Comparison of ENCODE assay signal across 8 mouse cellular contexts in the genomic region with DNA sequence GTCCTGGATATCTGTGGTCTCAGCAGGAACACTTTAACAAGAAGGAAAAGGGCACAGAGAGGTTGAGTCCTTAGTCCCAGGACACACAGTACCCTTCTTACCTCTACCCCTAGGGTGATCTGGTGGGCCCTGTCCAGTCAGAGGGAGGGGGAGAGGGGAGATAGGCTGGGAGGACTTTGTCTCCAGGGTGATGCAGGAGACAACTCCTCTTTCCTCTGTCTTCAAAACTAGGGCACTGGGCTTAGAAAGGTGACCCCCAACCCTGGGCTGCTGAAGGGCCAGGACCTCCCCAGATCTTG. TPM values are rescaled to one million over a fixed set of nuclear protein-coding genes. Genes with fewer than 3 reads are reported as not detected.
DNase-seq lines count a peak whose midpoint lies in the region; ATAC-seq and TF ChIP-seq lines count a peak whose summit lies in the region.

No protein-coding gene starts in this region.

- peak overlapping the region; percentile 70 for H3K4me3 ChIP-seq in kidney, embryonic 15.5 days (replicated peaks)
- H3K4me3 ChIP-seq in kidney, adult 2 months (ENCODE audit: insufficient read depth, low read depth, low read length) = no peak overlapping the region
- H3K4me3 ChIP-seq in embryonic facial prominence, embryonic 13.5 days = peak overlapping the region; percentile 77
- peak overlapping the region; percentile 58 for H3K4me3 ChIP-seq in hindbrain, embryonic 15.5 days
- H3K4me3 ChIP-seq in myocyte = peak overlapping the region; percentile 40

- H3ac ChIP-seq in myocyte (ENCODE audit: control insufficient read depth, insufficient read length) = no peak overlapping the region

- TF ChIP-seq POLR2A in kidney, adult 2 months (IDR thresholded peaks at IDR 0.05; ENCODE audit: low read depth, low read length) = no peak
- no peak for TF ChIP-seq POLR2A in myocyte (IDR thresholded peaks at IDR 0.05; ENCODE audit: insufficient read length, low read depth)

- H3K79me2 ChIP-seq in myocyte (ENCODE audit: control insufficient read depth, insufficient read depth) = peaks cover 17% of the 10 kb centered on the region

- no peak for TF ChIP-seq CTCF in kidney, adult 2 months (conservative IDR thresholded peaks at IDR 0.05; ENCODE audit: insufficient read depth, insufficient read length, low read depth, low read length)

- DNase-seq in kidney, adult 2 months = no peak
- DNase-seq in thymus, postnatal 25 days = no peak
- no peak for DNase-seq in cerebellum, postnatal 14 days
- DNase-seq in urinary bladder, postnatal 36 days (ENCODE audit: low spot score in 2 of 2) = no peak

- H3K4me2 ChIP-seq in kidney, embryonic 15.5 days = peak overlapping the region; percentile 98
- peak overlapping the region; percentile 97 for H3K4me2 ChIP-seq in embryonic facial prominence, embryonic 13.5 days
- peak overlapping the region; percentile 83 for H3K4me2 ChIP-seq in hindbrain, embryonic 15.5 days
- H3K4me2 ChIP-seq in myocyte (ENCODE audit: low read depth) = peak overlapping the region; percentile 94

- peaks cover 78% of the 10 kb centered on the region for H3K4me1 ChIP-seq in kidney, embryonic 15.5 days
- no peaks in the 10 kb centered on the region for H3K4me1 ChIP-seq in kidney, adult 2 months (ENCODE audit: control insufficient read depth, insufficient read depth, low read length)
- H3K4me1 ChIP-seq in embryonic facial prominence, embryonic 13.5 days = peaks cover 82% of the 10 kb centered on the region
- peaks cover 63% of the 10 kb centered on the region for H3K4me1 ChIP-seq in hindbrain, embryonic 15.5 days (replicated peaks)

- no peaks in the 10 kb centered on the region for H3K9me3 ChIP-seq in kidney, embryonic 15.5 days (replicated peaks)
- no peaks in the 10 kb centered on the region for H3K9me3 ChIP-seq in embryonic facial prominence, embryonic 13.5 days
- H3K9me3 ChIP-seq in hindbrain, embryonic 15.5 days = no peaks in the 10 kb centered on the region

- no peak overlapping the region for H3K9ac ChIP-seq in kidney, embryonic 15.5 days
- peak overlapping the region; percentile 54 for H3K9ac ChIP-seq in embryonic facial prominence, embryonic 13.5 days
- H3K9ac ChIP-seq in hindbrain, embryonic 15.5 days = no peak overlapping the region

- no peak for ATAC-seq in kidney, embryonic 15.5 days (replicated peaks; ENCODE audit: low FRiP score)
- no peak for ATAC-seq in embryonic facial prominence, embryonic 13.5 days (ENCODE audit: insufficient number of reproducible peaks, insufficient read depth, low FRiP score, low TSS enrichment, low read depth)
- ATAC-seq in hindbrain, embryonic 15.5 days (ENCODE audit: low FRiP score, low read depth) = 0 out of 2 replicates have a peak, but pooled peaks have one; percentile 4

- H3K36me3 ChIP-seq in kidney, embryonic 15.5 days = no peaks in the 10 kb centered on the region
- no peaks in the 10 kb centered on the region for H3K36me3 ChIP-seq in kidney, adult 2 months (ENCODE audit: control insufficient read depth, insufficient read depth, low read length)
- no peaks in the 10 kb centered on the region for H3K36me3 ChIP-seq in embryonic facial prominence, embryonic 13.5 days
- no peaks in the 10 kb centered on the region for H3K36me3 ChIP-seq in hindbrain, embryonic 15.5 days
- no peaks in the 10 kb centered on the region for H3K36me3 ChIP-seq in myocyte (ENCODE audit: control insufficient read depth, insufficient read depth)

- H3K27ac ChIP-seq in kidney, embryonic 15.5 days = peak overlapping the region; percentile 62
- no peak overlapping the region for H3K27ac ChIP-seq in kidney, adult 2 months (ENCODE audit: insufficient read depth, low read depth, low read length)
- peak overlapping the region; percentile 69 for H3K27ac ChIP-seq in embryonic facial prominence, embryonic 13.5 days
- no peak overlapping the region for H3K27ac ChIP-seq in hindbrain, embryonic 15.5 days (replicated peaks)

- peaks cover 42% of the 10 kb centered on the region for H3K27me3 ChIP-seq in kidney, embryonic 15.5 days
- peaks cover 3% of the 10 kb centered on the region for H3K27me3 ChIP-seq in kidney, adult 2 months (replicated peaks; ENCODE audit: control insufficient read depth, insufficient read depth, low read length)
- 0 out of 2 replicates have a peak, but pooled peaks cover 9% of the 10 kb centered on the region for H3K27me3 ChIP-seq in embryonic facial prominence, embryonic 13.5 days
- peaks cover 5% of the 10 kb centered on the region; the same call in 1 of the 2 replicates for H3K27me3 ChIP-seq in hindbrain, embryonic 15.5 days
- H3K27me3 ChIP-seq in myocyte (ENCODE audit: control insufficient read depth, insufficient read depth, insufficient read length) = no peaks in the 10 kb centered on the region

TF ChIP-seq in myocyte, 11 proteins besides CTCF, POLR2A, EP300 and RAD21:
- no peak for TF ChIP-seq MYOD1 (IDR thresholded peaks at IDR 0.05; ENCODE audit: control insufficient read depth in 1 of 3, insufficient read length in 2 of 3, low read depth in 2 of 3)
- TF ChIP-seq E2F4 (IDR thresholded peaks at IDR 0.05; ENCODE audit: insufficient read depth) = no peak
- TF ChIP-seq MYOG (IDR thresholded peaks at IDR 0.05; ENCODE audit: control insufficient read depth in 1 of 3, insufficient read depth in 1 of 3, insufficient read length in 2 of 3, low read depth in 2 of 3) = no peak
- TF ChIP-seq TCF12 (IDR thresholded peaks at IDR 0.05; ENCODE audit: insufficient read depth, poor library complexity, severe bottlenecking) = no peak
- no peak for TF ChIP-seq SRF (IDR thresholded peaks at IDR 0.05; ENCODE audit: control insufficient read depth, insufficient read length, low read depth)
- TF ChIP-seq MAX (IDR thresholded peaks at IDR 0.05; ENCODE audit: low read depth) = no peak
- no peak for TF ChIP-seq USF1 (IDR thresholded peaks at IDR 0.05; ENCODE audit: low read depth)
- TF ChIP-seq TCF3 (IDR thresholded peaks at IDR 0.05; ENCODE audit: insufficient read length, low read depth) = no peak
- TF ChIP-seq CEBPB (IDR thresholded peaks at IDR 0.05; ENCODE audit: insufficient read depth, poor library complexity, severe bottlenecking) = no peak
- no peak for TF ChIP-seq REST (IDR thresholded peaks at IDR 0.05; ENCODE audit: insufficient read depth, insufficient read length)
- TF ChIP-seq POLR2AphosphoS2 (IDR thresholded peaks at IDR 0.05; ENCODE audit: insufficient read length, low read depth) = no peak

RNA-seq across cellular contexts. Expression of a gene that starts 0.7 kb away (rescaled TPM):
- polyA plus RNA-seq in kidney, embryonic 15.5 days (2015; fragmentation: Nextera tagmentation; extraction: Ambion mirVana) = 8.3 and 10.0 TPM in 2 replicates
- 14.8 and 15.6 TPM in 2 replicates for polyA plus RNA-seq in kidney, adult 2 months (2012; rRNA removed)
- 6.4 and 8.6 TPM in 2 replicates for polyA plus RNA-seq in embryonic facial prominence, embryonic 13.5 days (2015; fragmentation: Nextera tagmentation; extraction: Ambion mirVana)
- 15.4 and 20.1 TPM in 2 replicates for polyA plus RNA-seq in hindbrain, embryonic 15.5 days (2015; fragmentation: Nextera tagmentation; extraction: Ambion mirVana)
- polyA plus RNA-seq in myocyte (2012; fragmentation: generic; extraction: Trizol) = 14.7 TPM

RNA-seq across cellular contexts. Expression of a gene that starts 50.3 kb away (rescaled TPM):
- polyA plus RNA-seq in kidney, embryonic 15.5 days (2015; fragmentation: Nextera tagmentation; extraction: Ambion mirVana) = 0.13 TPM in 1 of 2 replicates, not detected in the other
- not detected in 2 replicates for polyA plus RNA-seq in kidney, adult 2 months (2012; rRNA removed)
- polyA plus RNA-seq in embryonic facial prominence, embryonic 13.5 days (2015; fragmentation: Nextera tagmentation; extraction: Ambion mirVana) = 1.3 and 1.7 TPM in 2 replicates
- polyA plus RNA-seq in hindbrain, embryonic 15.5 days (2015; fragmentation: Nextera tagmentation; extraction: Ambion mirVana) = 1.5 and 2.2 TPM in 2 replicates
- not detected for polyA plus RNA-seq in myocyte (2012; fragmentation: generic; extraction: Trizol)

Comparison
In these comparisons a context has a peak if more than half of its experiments do, and no peak if none do; other contexts are left out.
1. H3K27ac ChIP-seq: peak in kidney, embryonic 15.5 days (single experiment) and embryonic facial prominence, embryonic 13.5 days (single experiment); none in kidney, adult 2 months (single experiment) and hindbrain, embryonic 15.5 days (single experiment).
2. Peak in every context shown above with its lines, with median percentiles within 50 percentile points of each other: H3K4me2 ChIP-seq.